Mouse (Mus musculus): Measurements from ENCODE around the gene Col9a2. TPM values are rescaled to one million over a fixed set of nuclear protein-coding genes. Genes with fewer than 3 reads are reported as not detected.

Gene Col9a2
- polyA plus RNA-seq, 1 experiment from 2014 or later: 1.7 TPM

GRCm38 (mm10) chr4:121004679-121005078 lies 34.5 kb upstream of the Col9a2 start:
- peaks cover 13% of the 10 kb centered on the region for H3K4me1 ChIP-seq (ENCODE audit: control insufficient read depth, insufficient read depth, low read length)
- WGBS: 59% methylated on average over 4 of the region's 4 CpGs
- no peak for ATAC-seq (ENCODE audit: low FRiP score, low TSS enrichment)

GRCm38 (mm10) chr4:121007006-121007405 lies 32.2 kb upstream of the Col9a2 start:
- Histone ChIP-seq H3K4me3 (ENCODE audit: low read length) (no peak overlapping the region), H3K27me3 (ENCODE audit: control insufficient read depth, insufficient read depth, low read length) (no peaks in the 10 kb centered on the region), H3K36me3 (ENCODE audit: control insufficient read depth, insufficient read depth, low read length) (no peaks in the 10 kb centered on the region), H3K4me2 (replicated peaks; ENCODE audit: low read depth, low read length) (no peak overlapping the region), H3K9me3 (ENCODE audit: control insufficient read depth, low read length) (no peaks in the 10 kb centered on the region), H3K9ac (ENCODE audit: low read depth, low read length) (no peak overlapping the region), H3K27ac (ENCODE audit: low read depth, low read length) (no peak overlapping the region), H3K4me1 (ENCODE audit: control insufficient read depth, insufficient read depth, low read length) (peaks cover 13% of the 10 kb centered on the region)
- ATAC-seq (ENCODE audit: low FRiP score, low TSS enrichment): no peak

More at GRCm38 (mm10) chr4:121004679-121005078, 34.5 kb upstream of the Col9a2 start:
- H3K4me3 ChIP-seq (ENCODE audit: low read length): no peak overlapping the region
- H3K9me3 ChIP-seq (ENCODE audit: control insufficient read depth, low read length): no peaks in the 10 kb centered on the region
- H3K36me3 ChIP-seq (ENCODE audit: control insufficient read depth, insufficient read depth, low read length): no peaks in the 10 kb centered on the region
- H3K4me2 ChIP-seq (replicated peaks; ENCODE audit: low read depth, low read length): no peak overlapping the region
- H3K27me3 ChIP-seq (ENCODE audit: control insufficient read depth, insufficient read depth, low read length): no peaks in the 10 kb centered on the region
- H3K27ac ChIP-seq (ENCODE audit: low read depth, low read length): peak overlapping the region; percentile 20; the same call in 1 of the 2 replicates
- H3K9ac ChIP-seq (ENCODE audit: low read depth, low read length): no peak overlapping the region

GRCm38 (mm10) chr4:121008071-121008745 lies 31.0 kb upstream of the Col9a2 start:
- Histone ChIP-seq H3K4me2 (replicated peaks; ENCODE audit: low read depth, low read length) (no peak overlapping the region), H3K36me3 (ENCODE audit: control insufficient read depth, insufficient read depth, low read length) (no peaks in the 10 kb centered on the region), H3K27me3 (ENCODE audit: control insufficient read depth, insufficient read depth, low read length) (no peaks in the 10 kb centered on the region), H3K9ac (ENCODE audit: low read depth, low read length) (no peak overlapping the region), H3K4me3 (ENCODE audit: low read length) (no peak overlapping the region), H3K27ac (ENCODE audit: low read depth, low read length) (no peak overlapping the region), H3K4me1 (ENCODE audit: control insufficient read depth, insufficient read depth, low read length) (peaks cover 4% of the 10 kb centered on the region), H3K9me3 (ENCODE audit: control insufficient read depth, low read length) (no peaks in the 10 kb centered on the region)
- ATAC-seq (ENCODE audit: low FRiP score, low TSS enrichment): no peak
- WGBS: 52% methylated on average over 3 of the region's 3 CpGs

- Histone ChIP-seq H3K4me1 (ENCODE audit: control insufficient read depth, insufficient read depth, low read length) (no peaks in the 10 kb centered on the region), H3K27ac (ENCODE audit: low read depth, low read length) (no peak overlapping the region), H3K9ac (ENCODE audit: low read depth, low read length) (no peak overlapping the region), H3K4me2 (replicated peaks; ENCODE audit: low read depth, low read length) (no peak overlapping the region), H3K4me3 (ENCODE audit: low read length) (no peak overlapping the region), H3K36me3 (ENCODE audit: control insufficient read depth, insufficient read depth, low read length) (no peaks in the 10 kb centered on the region), H3K27me3 (ENCODE audit: control insufficient read depth, insufficient read depth, low read length) (no peaks in the 10 kb centered on the region), H3K9me3 (ENCODE audit: control insufficient read depth, low read length) (no peaks in the 10 kb centered on the region)
- no peak for ATAC-seq (ENCODE audit: low FRiP score, low TSS enrichment)
- WGBS: 79% methylated on average over 5 of the region's 5 CpGs
Observed at GRCm38 (mm10) chr4:121009151-121009550, 30.0 kb upstream of the Col9a2 start.

- Histone ChIP-seq H3K9ac (ENCODE audit: low read depth, low read length) (no peak overlapping the region), H3K4me2 (replicated peaks; ENCODE audit: low read depth, low read length) (no peak overlapping the region), H3K4me1 (ENCODE audit: control insufficient read depth, insufficient read depth, low read length) (peaks cover 10% of the 10 kb centered on the region), H3K36me3 (ENCODE audit: control insufficient read depth, insufficient read depth, low read length) (no peaks in the 10 kb centered on the region), H3K4me3 (ENCODE audit: low read length) (no peak overlapping the region), H3K27me3 (ENCODE audit: control insufficient read depth, insufficient read depth, low read length) (no peaks in the 10 kb centered on the region), H3K27ac (ENCODE audit: low read depth, low read length) (no peak overlapping the region), H3K9me3 (ENCODE audit: control insufficient read depth, low read length) (no peaks in the 10 kb centered on the region)
- no peak for ATAC-seq (ENCODE audit: low FRiP score, low TSS enrichment)
- 82% methylated on average over 11 of the region's 11 CpGs for WGBS
Observed at GRCm38 (mm10) chr4:121010770-121011549, 28.2 kb upstream of the Col9a2 start.

GRCm38 (mm10) chr4:121014594-121015267 lies 24.5 kb upstream of the Col9a2 start:
- Histone ChIP-seq H3K9ac (ENCODE audit: low read depth, low read length) (no peak overlapping the region), H3K4me2 (replicated peaks; ENCODE audit: low read depth, low read length) (no peak overlapping the region), H3K36me3 (ENCODE audit: control insufficient read depth, insufficient read depth, low read length) (no peaks in the 10 kb centered on the region), H3K9me3 (ENCODE audit: control insufficient read depth, low read length) (no peaks in the 10 kb centered on the region), H3K27me3 (ENCODE audit: control insufficient read depth, insufficient read depth, low read length) (no peaks in the 10 kb centered on the region), H3K4me3 (ENCODE audit: low read length) (no peak overlapping the region), H3K4me1 (ENCODE audit: control insufficient read depth, insufficient read depth, low read length) (peaks cover 13% of the 10 kb centered on the region), H3K27ac (ENCODE audit: low read depth, low read length) (no peak overlapping the region)
- WGBS: 72% methylated on average over 10 of the region's 10 CpGs
- no peak for ATAC-seq (ENCODE audit: low FRiP score, low TSS enrichment)

GRCm38 (mm10) chr4:121015268-121015659 lies 23.9 kb upstream of the Col9a2 start:
- Histone ChIP-seq H3K4me3 (ENCODE audit: low read length) (0 out of 2 replicates have a peak overlapping the region, but pooled peaks have one; percentile 98), H3K4me1 (ENCODE audit: control insufficient read depth, insufficient read depth, low read length) (peaks cover 13% of the 10 kb centered on the region), H3K4me2 (replicated peaks; ENCODE audit: low read depth, low read length) (0 out of 2 replicates have a peak overlapping the region, but pooled peaks have one; percentile 91), H3K9ac (ENCODE audit: low read depth, low read length) (no peak overlapping the region), H3K36me3 (ENCODE audit: control insufficient read depth, insufficient read depth, low read length) (no peaks in the 10 kb centered on the region), H3K27ac (ENCODE audit: low read depth, low read length) (no peak overlapping the region), H3K27me3 (ENCODE audit: control insufficient read depth, insufficient read depth, low read length) (no peaks in the 10 kb centered on the region), H3K9me3 (ENCODE audit: control insufficient read depth, low read length) (no peaks in the 10 kb centered on the region)
- 73% methylated on average over 7 of the region's 7 CpGs for WGBS
- no peak for ATAC-seq (ENCODE audit: low FRiP score, low TSS enrichment)

- ATAC-seq (ENCODE audit: low FRiP score, low TSS enrichment): peak; percentile 41
- H3K4me3 ChIP-seq (ENCODE audit: low read length): peak overlapping the region; percentile 98
Observed at GRCm38 (mm10) chr4:121016021-121016898, 22.9 kb upstream of the Col9a2 start.

More at GRCm38 (mm10) chr4:121016021-121016898, 22.9 kb upstream of the Col9a2 start:
- peaks cover 13% of the 10 kb centered on the region for H3K4me1 ChIP-seq (ENCODE audit: control insufficient read depth, insufficient read depth, low read length)
- no peaks in the 10 kb centered on the region for H3K9me3 ChIP-seq (ENCODE audit: control insufficient read depth, low read length)
- H3K27me3 ChIP-seq (ENCODE audit: control insufficient read depth, insufficient read depth, low read length): no peaks in the 10 kb centered on the region
- 4% methylated on average over 40 of the region's 40 CpGs for WGBS
- peak overlapping the region; percentile 85 for H3K9ac ChIP-seq (ENCODE audit: low read depth, low read length)
- H3K4me2 ChIP-seq (replicated peaks; ENCODE audit: low read depth, low read length): peak overlapping the region; percentile 91
- 0 out of 2 replicates have a peak overlapping the region, but pooled peaks have one; percentile 65 for H3K27ac ChIP-seq (ENCODE audit: low read depth, low read length)
- H3K36me3 ChIP-seq (ENCODE audit: control insufficient read depth, insufficient read depth, low read length): no peaks in the 10 kb centered on the region
